Mouse (Mus musculus): ENCODE data around the gene Psg26. TPM values are rescaled to one million over a fixed set of nuclear protein-coding genes. Genes with fewer than 3 reads are reported as not detected.
"Not testable (repeated sequence)": the region's sequence is repeated elsewhere in the genome, so short reads cannot be mapped to it uniquely, and the experiment has no call there.

Gene Psg26
- not detected for total RNA-seq (2021)
- long read RNA-seq = 0 reads

GRCm38 (mm10) chr7:18484077-18484476 lies at the start of gene Psg26:
Gene Psg26 (minus strand): TSS chr7:18484177.
- no peak for DNase-seq (ENCODE audit: low spot score in 2 of 2)

- DNase-seq (ENCODE audit: low spot score in 2 of 2) = no peak
Measured at GRCm38 (mm10) chr7:18533420-18533819, 49.4 kb upstream of the Psg26 start.

- DNase-seq (ENCODE audit: low spot score in 2 of 2) = no peak
Measured at GRCm38 (mm10) chr7:18532169-18532568, 48.2 kb upstream of the Psg26 start, which contains the start of gene Psg25. Gene Psg25 (minus strand): TSS chr7:18532269.

GRCm38 (mm10) chr7:18524668-18525067 lies 40.7 kb upstream of the Psg26 start:
- no peak for DNase-seq (ENCODE audit: low spot score in 2 of 2)

- not testable (repeated sequence) for DNase-seq (ENCODE audit: low spot score in 2 of 2)
Measured at GRCm38 (mm10) chr7:18512848-18513247, 28.9 kb upstream of the Psg26 start.

GRCm38 (mm10) chr7:18512417-18512816 lies 28.4 kb upstream of the Psg26 start:
- DNase-seq (ENCODE audit: low spot score in 2 of 2) = not testable (repeated sequence)

- no peak for DNase-seq (ENCODE audit: low spot score in 2 of 2)
Measured at GRCm38 (mm10) chr7:18511479-18511878, 27.5 kb upstream of the Psg26 start.

- not testable (repeated sequence) for DNase-seq (ENCODE audit: low spot score in 2 of 2)
Measured at GRCm38 (mm10) chr7:18431941-18432340, 52.0 kb downstream of the Psg26 start, which contains the start of gene Psg28. Gene Psg28 (minus strand): TSS chr7:18432041.

Other genes with a start within 250 kb of the Psg26 start
- not detected for gene Mill1, start 238.8 kb downstream of the Psg26 start, total RNA-seq (2021)
- gene Psg18, start 129.2 kb downstream of the Psg26 start, total RNA-seq (2021) = not detected
- gene Psg28, start 52.1 kb downstream of the Psg26 start, total RNA-seq (2021) = not detected
- gene Psg25, start 48.1 kb upstream of the Psg26 start, total RNA-seq (2021) = not detected
- gene Psg27, start 83.1 kb upstream of the Psg26 start, total RNA-seq (2021) = not detected
- not detected for gene Psg23, start 132.3 kb upstream of the Psg26 start, total RNA-seq (2021)
- not detected for gene Psg21, start 172.5 kb upstream of the Psg26 start, total RNA-seq (2021)
- not detected for gene Psg20, start 202.0 kb upstream of the Psg26 start, total RNA-seq (2021)
- gene Psg22, start 233.9 kb upstream of the Psg26 start, total RNA-seq (2021) = not detected